Mouse (Mus musculus) layer of hippocampus, postnatal 36 days (tissue): Measurements from ENCODE around the gene Klc3. TPM values are rescaled to one million over a fixed set of nuclear protein-coding genes. Genes with fewer than 3 reads are reported as not detected.

Experiments used
- DNase-seq, 2 experiments: peaks; one replicate each; pipeline ENCODE4 v3.0.0; 2022
- total RNA-seq, 2 experiments: library from RNA; stranded (reverse); gene quantifications; 2 replicates each; pipeline ENCODE4 v1.2.3; 2021

The Klc3 gene
- 1 to 10 TPM; 3.1 to 3.4 TPM for total RNA-seq

DNA sequence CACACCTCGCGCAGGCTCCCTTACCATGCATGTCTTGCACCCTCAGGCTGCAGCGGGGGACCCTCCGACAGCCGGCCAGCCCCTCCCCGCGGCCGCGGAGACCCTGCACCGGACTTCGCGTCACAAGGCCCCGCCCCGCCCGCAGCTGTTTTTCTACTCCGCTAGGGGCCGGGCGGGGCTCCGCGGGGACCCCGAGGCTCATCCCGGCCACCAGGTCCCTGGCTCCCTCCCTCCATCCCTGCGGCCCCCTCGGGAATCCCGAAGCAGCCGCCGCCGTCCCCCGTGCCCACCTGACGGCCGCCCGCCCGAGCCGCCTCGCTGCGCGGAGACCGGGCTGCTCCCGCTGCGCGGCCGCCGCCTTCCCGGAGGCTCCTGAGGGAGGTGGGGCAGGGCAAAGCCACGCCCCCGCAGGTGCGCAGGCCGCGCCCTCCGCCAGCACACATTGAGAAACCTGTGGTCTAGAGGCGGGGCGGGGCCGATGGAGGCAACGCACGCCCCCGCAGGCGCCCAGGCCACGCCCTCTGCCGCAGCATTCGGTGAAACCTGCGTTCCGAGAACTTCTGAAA, at the start of gene Klc3:
Klc3 (minus strand) TSS at position 374 of the 566 bp plus-strand sequence.
- no peak for DNase-seq

GRCm38 (mm10) chr7:19449165-19449564, 45.3 kb upstream of the Klc3 start:
- DNase-seq = no peak

GRCm38 (mm10) chr7:19447689-19448088, 43.8 kb upstream of the Klc3 start:
- peak in 1 of 2 experiments; percentile 47 for DNase-seq

- DNase-seq = no peak
These were observed 40.9 kb upstream of the Klc3 start for GRCm38 (mm10) chr7:19444801-19445200.

DNA sequence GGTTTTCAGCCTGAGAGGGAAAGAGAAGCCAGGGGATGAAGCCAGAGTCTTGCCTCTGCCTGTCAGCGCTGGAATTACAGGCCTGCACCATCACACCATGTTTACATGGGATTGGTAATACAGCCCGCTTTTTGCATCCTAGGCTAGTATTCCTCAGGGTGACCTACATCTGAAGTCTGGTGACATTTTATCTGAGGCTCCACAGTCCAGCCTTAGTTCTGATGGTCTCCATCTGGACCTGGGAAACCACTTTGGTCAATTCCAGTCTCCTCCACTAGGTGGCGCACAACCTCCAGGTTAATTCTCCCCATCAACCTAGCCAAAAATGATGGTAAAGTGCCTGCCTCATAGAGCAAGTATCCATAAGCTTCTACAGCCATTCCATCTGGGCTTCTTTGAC, 39.4 kb upstream of the Klc3 start:
- peak; percentile 68 to 81 for DNase-seq

- no peak for DNase-seq
These were observed 37.7 kb upstream of the Klc3 start for GRCm38 (mm10) chr7:19441448-19442091.

GRCm38 (mm10) chr7:19437048-19437447, 33.1 kb upstream of the Klc3 start:
- DNase-seq = peak; percentile 56 to 68

GRCm38 (mm10) chr7:19436276-19436675, 32.4 kb upstream of the Klc3 start:
- DNase-seq = no peak

GRCm38 (mm10) chr7:19432475-19432874, 28.6 kb upstream of the Klc3 start:
- no peak for DNase-seq

DNA sequence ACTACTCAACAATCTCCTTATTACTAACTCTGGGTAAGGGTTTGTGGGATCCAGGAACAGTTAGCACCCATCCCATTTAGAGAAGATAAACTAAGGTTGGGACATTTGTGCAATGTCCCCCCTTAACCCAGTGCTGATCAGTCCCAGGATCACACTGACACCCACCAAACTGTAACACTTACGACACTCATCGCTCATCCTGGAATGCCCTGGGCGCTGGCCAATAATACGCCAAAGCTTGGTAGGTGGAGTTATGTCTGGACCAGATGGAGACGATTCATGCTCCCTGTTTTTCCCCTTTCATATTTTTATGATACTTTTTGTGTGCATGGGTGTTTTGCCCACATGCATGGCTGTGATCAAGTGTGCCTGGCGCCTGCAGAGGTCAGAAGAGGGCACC, 26.5 kb upstream of the Klc3 start:
- DNase-seq = peak in 1 of 2 experiments; percentile 29

DNA sequence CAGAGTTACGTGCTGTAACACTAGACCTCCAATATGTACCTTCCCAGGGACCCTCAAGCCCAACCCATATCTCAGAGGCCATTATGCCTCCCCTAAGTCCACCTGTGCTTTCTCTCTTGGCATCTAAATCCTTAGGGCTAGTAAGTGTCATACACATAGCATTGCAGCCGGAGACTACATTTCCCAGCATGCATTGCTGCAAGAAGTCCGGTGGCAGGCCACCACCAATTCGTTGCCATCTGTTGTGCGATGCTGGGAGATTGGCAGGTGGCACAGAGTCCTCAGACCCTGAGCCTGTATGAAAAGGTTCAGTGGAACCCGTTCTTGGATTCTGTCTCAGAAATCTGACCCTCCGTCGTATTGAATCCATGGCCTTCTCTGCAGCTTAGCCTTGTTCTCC, 25.8 kb upstream of the Klc3 start:
- no peak for DNase-seq

DNA sequence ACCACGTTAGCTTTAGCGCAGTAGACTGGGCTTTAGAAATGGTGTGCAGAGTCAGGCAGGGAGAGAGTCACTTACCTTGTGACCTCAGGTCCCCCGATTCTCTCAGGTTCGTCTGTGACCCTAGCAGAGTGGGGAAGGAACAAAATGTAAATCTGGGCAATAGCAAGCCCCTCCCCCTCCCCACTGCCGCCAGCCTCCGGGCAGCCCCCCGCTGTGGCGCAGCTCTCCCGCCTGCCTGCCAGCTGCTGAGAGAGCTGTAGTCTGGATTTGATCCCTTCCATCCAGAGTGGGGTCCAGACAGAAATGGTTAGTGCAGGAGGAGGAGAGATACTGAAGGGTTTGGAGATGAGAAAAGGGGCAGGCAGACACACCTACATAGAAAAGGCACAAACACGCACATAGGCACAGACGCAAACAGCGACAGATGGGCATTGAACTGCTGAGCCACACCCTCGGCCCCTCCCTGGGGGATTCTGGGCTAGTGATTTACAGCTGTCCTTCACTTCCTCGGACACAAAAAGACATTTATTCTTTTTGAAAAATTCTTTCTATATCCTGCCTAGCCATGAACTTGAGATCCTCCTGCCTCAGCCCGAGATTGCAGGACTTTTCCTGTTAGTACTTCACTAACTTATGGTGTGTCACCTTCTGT, 24.2 kb upstream of the Klc3 start:
- no peak for DNase-seq

- no peak for DNase-seq
These were observed 23.0 kb upstream of the Klc3 start for GRCm38 (mm10) chr7:19426888-19427287.

GRCm38 (mm10) chr7:19426349-19426748, 22.4 kb upstream of the Klc3 start:
- no peak for DNase-seq

GRCm38 (mm10) chr7:19424051-19424450, 20.1 kb upstream of the Klc3 start:
- DNase-seq = no peak

DNA sequence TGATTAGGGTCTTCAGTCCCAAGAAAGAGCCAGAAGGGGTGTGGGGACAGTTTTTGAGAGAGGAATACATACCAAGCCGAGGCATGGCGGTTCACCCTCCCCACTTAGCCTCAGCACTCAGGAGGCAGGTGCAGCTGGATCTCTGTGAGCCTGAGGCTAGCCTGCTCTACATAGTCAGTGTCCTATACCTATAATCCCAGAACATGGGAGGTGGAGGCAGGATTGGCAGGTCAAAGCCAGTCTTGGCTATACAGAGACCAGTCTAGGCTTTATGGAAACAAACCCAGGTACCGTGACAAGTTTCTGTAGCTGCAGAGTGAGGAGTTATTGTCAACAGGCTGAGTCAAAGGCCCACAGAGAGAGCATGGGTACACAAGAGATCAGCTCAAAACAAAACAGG, 19.2 kb upstream of the Klc3 start:
- DNase-seq = no peak

GRCm38 (mm10) chr7:19420821-19421636, 17.1 kb upstream of the Klc3 start:
- DNase-seq = peak; percentile 76 to 84

DNA sequence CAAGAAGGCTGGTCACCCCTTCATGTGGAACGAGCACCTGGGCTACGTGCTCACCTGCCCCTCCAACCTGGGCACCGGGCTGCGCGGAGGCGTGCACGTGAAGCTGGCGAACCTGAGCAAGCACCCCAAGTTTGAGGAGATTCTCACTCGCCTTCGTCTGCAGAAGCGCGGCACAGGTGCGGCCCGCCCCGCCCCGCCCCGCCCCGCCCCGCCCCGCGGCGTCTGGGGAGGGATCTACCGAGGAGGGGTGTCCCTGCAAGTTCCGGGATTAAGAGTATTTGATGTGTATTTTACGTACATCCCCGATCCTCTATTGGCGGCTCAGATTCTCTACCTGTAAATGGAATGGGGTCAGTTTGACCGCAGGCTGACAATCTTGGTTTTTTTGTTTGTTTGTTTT, 16.2 kb upstream of the Klc3 start:
- DNase-seq = no peak

- DNase-seq = no peak
These were observed 12.7 kb upstream of the Klc3 start for GRCm38 (mm10) chr7:19416590-19416989.

DNA sequence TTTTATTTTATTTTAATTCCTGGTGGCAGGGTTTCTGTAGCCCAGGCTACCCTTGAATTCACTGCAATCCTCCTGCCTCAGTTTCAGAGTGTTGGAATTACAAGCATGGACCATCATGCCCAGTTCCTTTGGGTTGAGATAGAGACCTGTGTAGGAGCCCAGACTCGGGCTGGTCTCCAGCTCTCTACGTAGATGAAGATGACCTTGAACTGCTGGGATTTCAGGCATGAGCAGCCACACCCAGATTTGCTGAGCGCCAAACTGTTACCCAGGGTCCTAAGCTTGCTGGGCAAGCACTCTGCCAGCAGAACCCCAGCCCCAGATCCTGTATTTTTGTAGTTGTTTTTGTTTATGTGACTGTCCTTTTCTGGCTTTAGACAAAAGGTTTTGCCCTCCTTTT, 9.6 kb upstream of the Klc3 start:
- DNase-seq = no peak

- no peak for DNase-seq
These were observed 7.9 kb upstream of the Klc3 start for GRCm38 (mm10) chr7:19411783-19412182.

GRCm38 (mm10) chr7:19410766-19411344, 7.0 kb upstream of the Klc3 start:
- no peak for DNase-seq

GRCm38 (mm10) chr7:19409753-19410152, 5.8 kb upstream of the Klc3 start:
- DNase-seq = no peak
